Mouse (Mus musculus): ENCODE measurements around the gene 5830411N06Rik. TPM values are rescaled to one million over a fixed set of nuclear protein-coding genes. Genes with fewer than 3 reads are reported as not detected.

5830411N06Rik gene
- polyA plus RNA-seq, 1 experiment from 2014 or later, result not detected

Other genes starting within 250 kb of the 5830411N06Rik start
- 22.9 and 23.6 TPM in 2 replicates for gene Zfp511, start 210.9 kb upstream of the 5830411N06Rik start, polyA plus RNA-seq (2015; fragmentation: Nextera tagmentation; extraction: Ambion mirVana)
- gene Tubgcp2, start 210.6 kb upstream of the 5830411N06Rik start, polyA plus RNA-seq (2015; fragmentation: Nextera tagmentation; extraction: Ambion mirVana), result 28.8 and 31.3 TPM in 2 replicates
- gene Msx3, start 198.2 kb upstream of the 5830411N06Rik start, polyA plus RNA-seq (2015; fragmentation: Nextera tagmentation; extraction: Ambion mirVana), result not detected in 2 replicates
- 0.12 and 0.33 TPM in 2 replicates for gene Caly, start 164.7 kb upstream of the 5830411N06Rik start, polyA plus RNA-seq (2015; fragmentation: Nextera tagmentation; extraction: Ambion mirVana)
- gene Prap1, start 153.9 kb upstream of the 5830411N06Rik start, polyA plus RNA-seq (2015; fragmentation: Nextera tagmentation; extraction: Ambion mirVana), result not detected in 2 replicates
- 6.8 and 7.6 TPM in 2 replicates for gene Fuom, start 144.8 kb upstream of the 5830411N06Rik start, polyA plus RNA-seq (2015; fragmentation: Nextera tagmentation; extraction: Ambion mirVana)
- gene Paox, start 131.5 kb upstream of the 5830411N06Rik start, polyA plus RNA-seq (2015; fragmentation: Nextera tagmentation; extraction: Ambion mirVana), result 10.5 and 10.9 TPM in 2 replicates
- gene Echs1, start 130.8 kb upstream of the 5830411N06Rik start, polyA plus RNA-seq (2015; fragmentation: Nextera tagmentation; extraction: Ambion mirVana), result 80.0 and 93.8 TPM in 2 replicates
- gene Mtg1, start 109.7 kb upstream of the 5830411N06Rik start, polyA plus RNA-seq (2015; fragmentation: Nextera tagmentation; extraction: Ambion mirVana), result 20.3 and 21.1 TPM in 2 replicates
- gene Sprn, start 92.4 kb upstream of the 5830411N06Rik start, polyA plus RNA-seq (2015; fragmentation: Nextera tagmentation; extraction: Ambion mirVana), result 0.02 TPM in 1 of 2 replicates, not detected in the other
- gene Olfr522, start 82.5 kb upstream of the 5830411N06Rik start, polyA plus RNA-seq (2015; fragmentation: Nextera tagmentation; extraction: Ambion mirVana), result not detected in 2 replicates
- not detected in 2 replicates for gene Olfr523, start 74.1 kb upstream of the 5830411N06Rik start, polyA plus RNA-seq (2015; fragmentation: Nextera tagmentation; extraction: Ambion mirVana)
- gene Olfr524, start 41.3 kb upstream of the 5830411N06Rik start, polyA plus RNA-seq (2015; fragmentation: Nextera tagmentation; extraction: Ambion mirVana), result not detected in 2 replicates
- gene Cd163l1, start 29.0 kb upstream of the 5830411N06Rik start, polyA plus RNA-seq (2015; fragmentation: Nextera tagmentation; extraction: Ambion mirVana), result 0.03 and 0.07 TPM in 2 replicates
- not detected in 2 replicates for gene Olfr525, start 73.6 kb downstream of the 5830411N06Rik start, polyA plus RNA-seq (2015; fragmentation: Nextera tagmentation; extraction: Ambion mirVana)
- not detected in 2 replicates for gene Olfr527, start 86.7 kb downstream of the 5830411N06Rik start, polyA plus RNA-seq (2015; fragmentation: Nextera tagmentation; extraction: Ambion mirVana)
- not detected in 2 replicates for gene Olfr60, start 114.4 kb downstream of the 5830411N06Rik start, polyA plus RNA-seq (2015; fragmentation: Nextera tagmentation; extraction: Ambion mirVana)
- not detected in 2 replicates for gene Olfr530, start 129.0 kb downstream of the 5830411N06Rik start, polyA plus RNA-seq (2015; fragmentation: Nextera tagmentation; extraction: Ambion mirVana)
- gene Olfr531, start 155.6 kb downstream of the 5830411N06Rik start, polyA plus RNA-seq (2015; fragmentation: Nextera tagmentation; extraction: Ambion mirVana), result not detected in 2 replicates
- not detected in 2 replicates for gene Olfr532, start 174.4 kb downstream of the 5830411N06Rik start, polyA plus RNA-seq (2015; fragmentation: Nextera tagmentation; extraction: Ambion mirVana)
- gene Olfr533, start 216.1 kb downstream of the 5830411N06Rik start, polyA plus RNA-seq (2015; fragmentation: Nextera tagmentation; extraction: Ambion mirVana), result not detected in 2 replicates
- not detected in 2 replicates for gene Olfr535, start 236.9 kb downstream of the 5830411N06Rik start, polyA plus RNA-seq (2015; fragmentation: Nextera tagmentation; extraction: Ambion mirVana)

Data from liver, embryonic 13.5 days (tissue).